Mouse (Mus musculus) heart, embryonic 12.5 days (tissue): ENCODE measurements at regions not wholly inside any gene's neighbourhood (a gene's known extent, or its start where the extent isn't known, plus 50 kb on each side); places are given as distances from the start of the nearest gene placed in this dataset.
"Not testable (repeated sequence)": the region's sequence is repeated elsewhere in the genome, so short reads cannot be mapped to it uniquely, and the experiment has no call there.

Source experiments
- ATAC-seq: fragments of 200-750 bp; cut with Nextera tagmentation; 2 replicates; pipeline ENCODE4 v1.8.0; 2017; ENCODE audit warnings: moderate TSS enrichment, moderate library complexity; ENCODE audit not compliant: insufficient number of reproducible peaks, low FRiP score
- H3K27ac ChIP-seq: fragments of 300-500 bp; sonication (generic); 2 replicates; pipeline ENCODE4 v1.5.1; 2016; ENCODE audit warnings: mild to moderate bottlenecking, moderate library complexity; ENCODE audit not compliant: poor library complexity, severe bottlenecking
- H3K27me3 ChIP-seq: fragments of 300-500 bp; sonication (generic); replicated peaks from 2 replicates; pipeline ENCODE4 v1.6.1; 2016; ENCODE audit warnings: mild to moderate bottlenecking, moderate library complexity
- H3K36me3 ChIP-seq: fragments of 300-500 bp; sonication (generic); 2 replicates; pipeline ENCODE4 v1.6.1; 2016; ENCODE audit warnings: mild to moderate bottlenecking, moderate library complexity
- H3K4me1 ChIP-seq: fragments of 300-500 bp; sonication (generic); replicated peaks from 2 replicates; pipeline ENCODE4 v1.6.1; 2016; ENCODE audit warnings: mild to moderate bottlenecking
- H3K4me2 ChIP-seq: fragments of 300-500 bp; sonication (generic); 2 replicates; pipeline ENCODE4 v1.6.1; 2016; ENCODE audit warnings: mild to moderate bottlenecking, moderate library complexity
- H3K4me3 ChIP-seq: fragments of 300-500 bp; sonication (generic); 2 replicates; pipeline ENCODE4 v1.5.1; 2016; ENCODE audit warnings: mild to moderate bottlenecking
- H3K9ac ChIP-seq: fragments of 300-500 bp; sonication (generic); 2 replicates; pipeline ENCODE4 v1.6.1; 2016; ENCODE audit warnings: mild to moderate bottlenecking, moderate library complexity
- H3K9me3 ChIP-seq: fragments of 300-500 bp; sonication (generic); replicated peaks from 2 replicates; pipeline ENCODE4 v1.6.1; 2016; ENCODE audit warnings: mild to moderate bottlenecking, moderate library complexity
- WGBS: fragments of 180-500 bp; shearing (Covaris S2); methylation state at CpG from one replicate; pipeline ENCODE4 v1.1.7; 2016; 5-methylcytosine and 5-hydroxymethylcytosine counted together

DNA sequence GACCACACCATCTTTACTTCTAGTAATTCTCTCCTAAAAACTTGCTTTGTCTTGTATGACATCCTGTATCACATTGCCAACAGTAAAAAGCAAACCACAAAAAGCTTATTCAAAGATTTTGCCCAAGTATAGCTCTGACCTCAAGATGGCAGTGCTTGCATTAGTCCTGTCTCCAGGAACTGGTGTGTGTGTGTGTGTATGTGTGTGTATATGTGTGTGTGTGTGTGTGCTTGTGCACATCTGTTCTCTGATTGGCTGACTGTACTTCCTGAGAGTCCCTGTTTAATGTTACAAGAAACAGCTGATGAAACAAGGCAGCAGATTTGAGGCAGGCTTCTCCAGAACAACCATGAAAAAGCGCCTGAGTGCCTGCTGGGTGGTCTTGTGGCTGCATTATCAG is 735.0 kb downstream of the Dad1 start:
- not testable (repeated sequence) for H3K4me2 ChIP-seq, H3K9ac ChIP-seq, H3K4me3 ChIP-seq, H3K36me3 ChIP-seq, H3K27ac ChIP-seq, H3K27me3 ChIP-seq, ATAC-seq, H3K9me3 ChIP-seq, H3K4me1 ChIP-seq
- WGBS: no CpG with 5 or more reads among the region's 1 CpGs

GRCm38 (mm10) chr14:53516623-53517238 is 737.2 kb downstream of the Dad1 start:
- WGBS: no CpG with 5 or more reads among the region's 10 CpGs
- H3K9me3 ChIP-seq: not testable (repeated sequence)

DNA sequence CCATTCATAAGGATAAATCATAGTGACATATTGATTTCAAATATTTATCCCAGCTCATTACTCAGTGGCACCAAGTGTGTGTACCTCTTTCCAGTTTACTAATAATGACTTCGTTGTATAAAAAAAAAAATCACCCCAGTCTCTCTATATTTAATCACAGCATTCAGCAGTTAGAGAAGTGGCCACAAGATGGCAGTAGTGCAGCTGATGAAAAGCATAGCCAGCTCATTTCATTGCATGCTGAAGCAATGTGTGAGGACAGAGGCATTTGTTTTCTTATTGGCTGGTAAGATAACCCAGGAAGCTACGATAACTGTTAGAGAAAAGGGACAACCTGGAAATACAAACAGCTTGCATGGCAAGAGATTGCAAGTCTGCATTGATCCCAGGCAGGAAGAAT is 748.5 kb downstream of the Dad1 start:
- not testable (repeated sequence) for ATAC-seq, H3K4me2 ChIP-seq
- 54% methylated on average over 1 of the region's 2 CpGs for WGBS

More at GRCm38 (mm10) chr14:53516623-53517238, 737.2 kb downstream of the Dad1 start:
- H3K36me3 ChIP-seq, H3K4me1 ChIP-seq, H3K4me2 ChIP-seq, H3K27me3 ChIP-seq, H3K9ac ChIP-seq, H3K4me3 ChIP-seq, H3K27ac ChIP-seq, ATAC-seq: not testable (repeated sequence)

GRCm38 (mm10) chr14:53488383-53488782 is 765.5 kb downstream of the Dad1 start:
- not testable (repeated sequence) for H3K9me3 ChIP-seq, H3K4me2 ChIP-seq, H3K27ac ChIP-seq, ATAC-seq, H3K36me3 ChIP-seq, H3K4me3 ChIP-seq, H3K27me3 ChIP-seq, H3K4me1 ChIP-seq, H3K9ac ChIP-seq
- 87% methylated on average over 6 of the region's 9 CpGs for WGBS

More for the DNA sequence above, 748.5 kb downstream of the Dad1 start:
- H3K4me1 ChIP-seq, H3K36me3 ChIP-seq, H3K9me3 ChIP-seq, H3K27ac ChIP-seq, H3K9ac ChIP-seq, H3K4me3 ChIP-seq, H3K27me3 ChIP-seq: not testable (repeated sequence)

DNA sequence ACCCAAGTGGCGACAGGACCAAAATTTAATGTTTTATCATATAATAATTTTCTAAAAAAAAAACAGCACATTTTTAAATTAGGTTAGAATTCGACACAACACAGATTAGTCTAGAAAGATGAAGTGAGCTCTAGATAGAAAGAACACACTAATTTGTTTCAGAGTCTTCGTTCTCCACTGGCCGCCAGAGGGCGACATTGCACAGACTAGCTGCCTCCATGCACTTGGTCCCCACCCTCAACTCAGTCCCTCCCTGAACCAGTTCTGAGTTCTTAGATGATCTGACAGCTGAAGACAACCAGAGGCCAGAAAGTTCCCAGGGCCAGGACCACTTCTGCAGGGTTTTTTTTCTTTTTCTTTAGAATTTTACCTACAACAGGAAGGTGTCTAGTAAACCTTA is 766.3 kb downstream of the Dad1 start:
- H3K27ac ChIP-seq, H3K36me3 ChIP-seq, ATAC-seq, H3K9me3 ChIP-seq, H3K27me3 ChIP-seq, H3K4me2 ChIP-seq, H3K4me3 ChIP-seq, H3K9ac ChIP-seq, H3K4me1 ChIP-seq: not testable (repeated sequence)
- WGBS: 19% methylated on average over 5 of the region's 5 CpGs

DNA sequence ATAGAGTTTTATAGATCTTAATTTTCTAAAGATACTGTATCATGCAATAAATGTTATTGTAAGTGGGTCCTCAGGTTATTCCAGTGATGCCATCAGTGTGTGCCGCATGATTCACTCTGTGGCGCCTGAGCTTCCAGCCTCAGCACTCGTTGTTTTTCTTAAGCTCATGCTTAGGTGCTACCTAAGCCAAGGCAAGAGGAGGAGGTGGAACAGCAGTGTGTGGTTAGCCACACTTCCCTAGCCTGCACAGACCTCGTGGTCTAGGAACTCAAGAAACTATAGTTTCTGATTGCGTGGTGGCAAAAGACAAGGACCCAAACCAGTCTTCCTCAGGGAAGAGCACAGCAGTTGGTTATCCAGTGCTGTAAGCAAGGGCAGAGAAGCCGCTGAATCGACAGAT is 779.7 kb downstream of the Dad1 start:
- H3K4me2 ChIP-seq, H3K9ac ChIP-seq, H3K27me3 ChIP-seq, ATAC-seq, H3K9me3 ChIP-seq, H3K27ac ChIP-seq, H3K36me3 ChIP-seq, H3K4me1 ChIP-seq, H3K4me3 ChIP-seq: not testable (repeated sequence)
- 83% methylated on average over 7 of the region's 7 CpGs for WGBS

GRCm38 (mm10) chr14:53460790-53461189 is 793.1 kb downstream of the Dad1 start:
- not testable (repeated sequence) for H3K27ac ChIP-seq, H3K4me1 ChIP-seq, H3K36me3 ChIP-seq, H3K9ac ChIP-seq, H3K9me3 ChIP-seq, H3K4me2 ChIP-seq, H3K4me3 ChIP-seq, H3K27me3 ChIP-seq, ATAC-seq

- no peak overlapping the region for H3K4me2 ChIP-seq
Observed at GRCm38 (mm10) chr14:53454001-53454400, 799.9 kb downstream of the Dad1 start.

GRCm38 (mm10) chr14:53439643-53440042 is 814.3 kb downstream of the Dad1 start:
- not testable (repeated sequence) for ATAC-seq, H3K27ac ChIP-seq, H3K4me1 ChIP-seq, H3K4me2 ChIP-seq, H3K27me3 ChIP-seq, H3K9me3 ChIP-seq, H3K4me3 ChIP-seq, H3K9ac ChIP-seq, H3K36me3 ChIP-seq

More at GRCm38 (mm10) chr14:53454001-53454400, 799.9 kb downstream of the Dad1 start:
- Histone ChIP-seq H3K4me3 (no peak overlapping the region), H3K9me3 (no peaks in the 10 kb centered on the region), H3K27me3 (no peaks in the 10 kb centered on the region), H3K9ac (no peak overlapping the region), H3K4me1 (no peaks in the 10 kb centered on the region), H3K36me3 (no peaks in the 10 kb centered on the region), H3K27ac (no peak overlapping the region)
- 71% methylated on average over 1 of the region's 1 CpGs for WGBS
- ATAC-seq: no peak

DNA sequence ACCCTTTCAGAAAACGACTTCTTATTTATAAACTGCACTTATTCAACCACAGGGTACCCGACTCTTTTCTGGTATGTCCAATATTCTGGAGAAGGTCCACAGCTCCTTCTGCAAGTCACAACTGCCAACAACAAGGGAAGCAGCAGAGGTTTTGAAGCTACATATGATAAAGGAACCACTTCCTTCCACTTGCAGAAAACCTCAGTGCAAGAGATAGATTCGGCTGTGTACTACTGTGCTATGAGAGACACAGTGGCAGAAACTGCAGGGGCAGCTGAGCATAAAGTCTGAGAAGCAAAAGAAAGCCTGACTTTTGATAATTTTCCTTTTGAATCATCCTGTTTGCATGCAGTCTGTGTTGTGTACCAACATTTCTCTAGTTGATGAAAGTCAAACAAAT is 823.8 kb downstream of the Dad1 start:
- not testable (repeated sequence) for H3K4me2 ChIP-seq, ATAC-seq, H3K9ac ChIP-seq, H3K36me3 ChIP-seq, H3K4me3 ChIP-seq, H3K27ac ChIP-seq, H3K27me3 ChIP-seq, H3K4me1 ChIP-seq, H3K9me3 ChIP-seq
- WGBS: 63% methylated on average over 2 of the region's 3 CpGs

DNA sequence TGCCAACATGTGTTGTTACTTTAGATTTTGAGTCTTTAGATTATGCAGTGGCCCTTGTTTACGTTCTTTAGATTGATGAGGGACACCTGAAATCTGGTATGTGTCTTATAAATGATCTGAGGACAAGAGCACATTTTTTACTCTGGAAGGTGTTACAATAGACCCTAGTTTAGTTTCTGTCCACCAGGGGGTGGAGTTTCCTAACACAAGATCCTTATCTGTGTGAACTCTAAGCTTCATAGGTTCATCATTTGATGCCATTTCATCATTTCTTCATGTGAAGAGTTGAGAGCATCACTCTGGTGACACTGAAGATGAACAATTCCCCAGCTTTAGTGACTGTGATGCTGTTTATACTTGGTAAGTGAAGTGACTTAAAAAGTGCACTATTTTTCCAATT is 825.5 kb downstream of the Dad1 start:
- not testable (repeated sequence) for H3K9me3 ChIP-seq, ATAC-seq, H3K4me2 ChIP-seq, H3K27ac ChIP-seq, H3K4me3 ChIP-seq, H3K9ac ChIP-seq, H3K4me1 ChIP-seq, H3K36me3 ChIP-seq, H3K27me3 ChIP-seq
- WGBS: 72% methylated on average over 1 of the region's 1 CpGs

- H3K36me3 ChIP-seq, H3K27me3 ChIP-seq, H3K27ac ChIP-seq, H3K4me3 ChIP-seq, H3K4me1 ChIP-seq, ATAC-seq, H3K9me3 ChIP-seq, H3K4me2 ChIP-seq, H3K9ac ChIP-seq: not testable (repeated sequence)
- 79% methylated on average over 10 of the region's 10 CpGs for WGBS
Observed at GRCm38 (mm10) chr14:53427636-53428035, 826.3 kb downstream of the Dad1 start.
